Mouse (Mus musculus) lung, embryonic 15.5 days (tissue): Measurements from ENCODE around the gene Sh3bp5. TPM values are rescaled to one million over a fixed set of nuclear protein-coding genes. Genes with fewer than 3 reads are reported as not detected.

Experiments used
- ATAC-seq: fragments of 200-750 bp; cut with Nextera tagmentation; 2 replicates; pipeline ENCODE4 v1.8.0; 2017; ENCODE audit warnings: moderate number of reproducible peaks, borderline replicate concordance; ENCODE audit not compliant: low FRiP score, low TSS enrichment; ENCODE audit errors: extremely low read depth
- H3K27ac ChIP-seq: fragments of 300-500 bp; sonication (generic); 2 replicates; pipeline ENCODE4 v1.5.1; 2015; ENCODE audit warnings: moderate library complexity, mild to moderate bottlenecking, inconsistent platforms
- H3K27me3 ChIP-seq: fragments of 300-500 bp; sonication (generic); 2 replicates; pipeline ENCODE4 v1.6.1; 2015; ENCODE audit warnings: inconsistent platforms
- H3K36me3 ChIP-seq: fragments of 300-500 bp; sonication (generic); 2 replicates; pipeline ENCODE4 v1.6.1; 2015; ENCODE audit warnings: inconsistent platforms
- H3K4me1 ChIP-seq: fragments of 300-500 bp; sonication (generic); 2 replicates; pipeline ENCODE4 v1.6.1; 2015; ENCODE audit warnings: inconsistent platforms
- H3K4me2 ChIP-seq: fragments of 300-500 bp; sonication (generic); 2 replicates; pipeline ENCODE4 v1.6.1; 2015; ENCODE audit warnings: inconsistent platforms, mild to moderate bottlenecking, moderate library complexity
- H3K4me3 ChIP-seq: fragments of 300-500 bp; sonication (generic); 2 replicates; pipeline ENCODE4 v1.5.1; 2015; ENCODE audit warnings: mild to moderate bottlenecking, inconsistent platforms
- H3K9ac ChIP-seq: fragments of 300-500 bp; sonication (generic); 2 replicates; pipeline ENCODE4 v1.6.1; 2015; ENCODE audit warnings: inconsistent platforms
- H3K9me3 ChIP-seq: fragments of 300-500 bp; sonication (generic); 2 replicates; pipeline ENCODE4 v1.6.1; 2016; ENCODE audit warnings: inconsistent platforms
- WGBS: fragments of 180-500 bp; shearing (Covaris S2); methylation state at CpG from one replicate; pipeline ENCODE4 v1.1.7; 2015; 5-methylcytosine and 5-hydroxymethylcytosine counted together
- polyA plus RNA-seq: library from polyadenylated mRNA; unstranded; fragments of >200 nt; fragmentation: Nextera tagmentation; extraction: Ambion mirVana; gene quantifications from 2 replicates; pipeline ENCODE4 v1.2.1, GENCODE M21; 2015

The Sh3bp5 gene
- polyA plus RNA-seq, 1 experiment from 2014 or later, result 26.4 TPM

DNA sequence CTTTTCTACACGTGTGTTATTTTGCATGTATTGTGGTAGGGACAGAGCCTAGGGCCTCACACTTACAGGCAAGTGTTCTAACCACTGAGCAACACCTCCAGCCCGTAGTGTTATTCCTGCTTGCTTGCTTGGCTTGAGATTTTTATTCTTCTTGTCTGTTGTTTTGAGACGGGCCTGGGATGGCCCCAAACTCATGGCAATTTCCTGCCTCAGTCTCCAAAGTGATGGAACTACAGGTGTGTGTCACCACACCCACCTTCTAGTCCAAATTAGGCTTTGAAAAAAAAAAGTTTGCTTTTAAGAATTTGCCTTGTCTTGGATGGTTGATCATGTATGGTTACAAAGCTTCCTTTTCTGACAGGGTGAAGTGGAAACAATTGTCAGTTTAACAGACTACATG is 19.5 kb downstream of the Sh3bp5 start:
- no peak overlapping the region for H3K4me2 ChIP-seq
- no peak overlapping the region for H3K27ac ChIP-seq
- H3K27me3 ChIP-seq, result peaks cover 83% of the 10 kb centered on the region
- no peak overlapping the region for H3K9ac ChIP-seq
- ATAC-seq, result no peak
- no peaks in the 10 kb centered on the region for H3K36me3 ChIP-seq
- H3K9me3 ChIP-seq, result no peaks in the 10 kb centered on the region
- no peak overlapping the region for H3K4me3 ChIP-seq
- H3K4me1 ChIP-seq, result peaks cover 38% of the 10 kb centered on the region
- WGBS, result 76% methylated on average over 3 of the region's 3 CpGs

DNA sequence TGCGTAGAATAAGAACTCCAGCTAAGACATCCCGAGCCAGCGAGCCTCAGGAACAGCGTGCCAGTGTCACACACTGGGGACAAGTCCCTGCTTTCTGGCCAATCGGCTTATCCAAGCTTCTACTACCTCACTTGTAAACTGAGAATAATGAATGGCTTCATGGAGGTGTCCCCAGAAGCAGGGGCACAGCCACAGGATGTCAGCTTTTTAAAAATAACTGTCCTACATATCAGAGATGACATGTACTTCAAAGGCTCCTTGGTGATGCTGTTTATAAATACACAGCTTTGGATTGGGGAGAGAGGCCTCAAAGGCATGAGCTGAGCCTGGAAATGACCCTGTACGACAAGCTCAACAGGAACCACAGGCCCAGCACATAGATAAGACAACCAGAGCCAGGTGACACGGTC is 20.9 kb downstream of the Sh3bp5 start:
- Histone ChIP-seq H3K27me3 (peaks cover 84% of the 10 kb centered on the region), H3K4me2 (no peak overlapping the region)
- ATAC-seq, result no peak

DNA sequence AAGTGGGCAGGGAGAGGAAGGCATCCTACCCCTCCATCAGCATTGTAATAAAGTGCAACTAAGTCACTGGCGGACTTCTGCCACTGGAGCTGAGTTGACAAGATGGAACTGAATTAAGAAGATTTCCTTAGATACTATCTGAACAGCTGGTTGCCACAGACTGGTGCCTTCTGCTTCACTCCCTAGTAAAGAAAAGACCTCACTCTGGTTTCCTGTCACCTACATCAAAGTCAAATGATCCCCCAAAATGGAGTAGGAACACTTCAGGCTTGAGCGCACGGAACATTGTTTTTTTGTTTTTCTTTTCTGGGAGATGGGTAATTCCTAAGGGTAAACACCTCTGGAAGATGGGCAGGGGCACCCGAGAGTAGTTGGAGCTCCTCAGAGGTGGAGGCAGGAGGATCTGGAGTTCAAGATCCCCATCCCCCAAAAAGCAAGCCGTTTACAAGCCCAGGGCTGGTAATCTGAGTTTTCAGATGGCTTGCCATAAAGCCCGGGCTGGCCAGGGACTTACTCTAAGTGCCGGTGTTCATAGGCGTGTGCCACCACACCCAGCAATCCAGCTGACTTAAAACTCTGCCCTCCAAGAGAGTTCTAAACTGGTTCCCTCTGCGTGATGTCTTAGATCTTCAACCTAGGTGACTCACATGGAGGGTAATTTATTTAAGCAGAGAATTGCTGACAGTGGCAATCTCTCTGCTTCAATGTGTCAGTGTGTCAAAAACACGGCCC is 21.5 kb downstream of the Sh3bp5 start:
- Histone ChIP-seq H3K27ac (no peak overlapping the region), H3K36me3 (no peaks in the 10 kb centered on the region), H3K4me3 (no peak overlapping the region), H3K9me3 (no peaks in the 10 kb centered on the region), H3K4me2 (no peak overlapping the region), H3K4me1 (peaks cover 39% of the 10 kb centered on the region), H3K9ac (no peak overlapping the region), H3K27me3 (peaks cover 85% of the 10 kb centered on the region)
- 58% methylated on average over 10 of the region's 10 CpGs for WGBS
- ATAC-seq, result no peak

More for the DNA sequence above, 20.9 kb downstream of the Sh3bp5 start:
- H3K9ac ChIP-seq, result no peak overlapping the region
- H3K9me3 ChIP-seq, result no peaks in the 10 kb centered on the region
- H3K36me3 ChIP-seq, result no peaks in the 10 kb centered on the region
- peaks cover 39% of the 10 kb centered on the region for H3K4me1 ChIP-seq
- no peak overlapping the region for H3K27ac ChIP-seq
- H3K4me3 ChIP-seq, result no peak overlapping the region
- 31% methylated on average over 7 of the region's 7 CpGs for WGBS

DNA sequence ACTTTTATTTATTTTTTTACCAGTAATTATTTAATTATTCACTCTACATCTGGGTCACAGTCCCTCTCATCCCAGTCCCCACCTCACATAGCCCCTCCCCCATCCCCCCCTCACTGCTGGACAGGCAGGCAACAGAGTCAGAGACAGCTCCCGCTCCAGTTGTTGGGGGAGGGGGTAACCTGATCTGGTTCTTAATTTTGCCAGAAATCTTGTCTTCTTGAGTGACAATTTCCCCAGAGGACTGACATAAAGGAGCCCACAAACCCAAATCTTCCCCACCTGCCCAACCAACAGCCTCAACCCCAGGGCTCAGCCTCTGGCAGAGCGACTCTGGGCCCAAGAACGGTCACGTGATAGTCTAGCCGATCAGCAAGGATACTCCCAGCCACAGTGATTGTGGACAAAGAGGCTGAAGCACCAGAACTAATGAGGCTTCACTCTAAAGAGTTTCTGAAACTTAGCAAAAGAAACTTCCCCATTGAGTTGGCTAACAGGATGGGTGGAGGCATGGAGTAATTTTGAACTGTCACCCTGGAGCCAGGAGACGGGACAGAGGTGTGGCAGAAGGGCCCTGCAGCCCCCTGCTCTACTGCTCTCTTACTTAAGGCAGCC is 22.3 kb downstream of the Sh3bp5 start:
- 54% methylated on average over 6 of the region's 6 CpGs for WGBS
- Histone ChIP-seq H3K4me2 (no peak overlapping the region), H3K4me3 (no peak overlapping the region), H3K36me3 (no peaks in the 10 kb centered on the region), H3K9me3 (no peaks in the 10 kb centered on the region), H3K9ac (no peak overlapping the region), H3K4me1 (peaks cover 42% of the 10 kb centered on the region), H3K27me3 (peaks cover 85% of the 10 kb centered on the region), H3K27ac (no peak overlapping the region)
- ATAC-seq, result no peak

DNA sequence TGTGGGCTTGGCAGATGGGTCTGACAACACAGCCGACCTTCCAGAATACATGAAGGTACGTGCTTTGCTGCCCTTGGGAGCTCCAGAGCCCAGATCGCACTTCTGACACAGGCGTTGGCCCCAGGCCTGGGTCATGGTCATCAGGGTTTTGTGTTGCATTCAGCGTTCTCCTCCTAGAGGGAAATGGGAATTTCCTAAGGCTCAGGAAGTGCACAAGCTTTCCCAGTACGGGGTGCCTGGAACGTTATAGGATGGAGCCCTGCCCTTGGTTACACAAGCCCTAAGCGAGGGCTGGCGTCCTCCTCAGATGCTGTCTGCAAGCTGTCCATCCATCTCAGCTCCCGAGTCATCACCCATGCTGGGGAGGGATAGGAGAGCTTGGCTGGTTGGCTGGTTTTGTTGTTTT is 23.2 kb downstream of the Sh3bp5 start:
- H3K4me2 ChIP-seq, result no peak overlapping the region
- no peak for ATAC-seq
- peaks cover 84% of the 10 kb centered on the region for H3K27me3 ChIP-seq
- peaks cover 49% of the 10 kb centered on the region for H3K4me1 ChIP-seq
- no peak overlapping the region for H3K27ac ChIP-seq
- no peaks in the 10 kb centered on the region for H3K36me3 ChIP-seq
- H3K4me3 ChIP-seq, result no peak overlapping the region
- 65% methylated on average over 10 of the region's 10 CpGs for WGBS
- H3K9me3 ChIP-seq, result no peaks in the 10 kb centered on the region
- no peak overlapping the region for H3K9ac ChIP-seq

DNA sequence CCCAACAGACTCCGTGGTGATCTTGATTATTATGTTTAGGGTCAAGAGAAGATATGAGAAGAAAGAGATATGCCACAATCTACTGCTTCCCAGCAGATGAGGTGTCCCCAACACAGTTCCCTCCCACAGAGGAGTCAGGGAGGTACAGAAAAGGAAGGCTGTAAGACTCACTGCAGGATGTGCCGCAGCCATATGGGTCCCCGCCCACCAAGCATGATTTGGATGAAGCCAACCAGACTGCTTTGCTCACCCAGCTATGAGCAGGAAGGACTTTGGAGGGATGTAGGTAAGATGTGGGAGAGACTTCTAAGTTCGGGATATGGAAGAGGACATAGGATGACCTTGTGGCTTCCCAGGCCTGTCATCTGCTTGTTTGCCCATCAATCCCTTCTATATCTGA is 25.1 kb downstream of the Sh3bp5 start:
- peaks cover 96% of the 10 kb centered on the region for H3K27me3 ChIP-seq
- H3K4me3 ChIP-seq, result no peak overlapping the region
- H3K27ac ChIP-seq, result 0 out of 2 replicates have a peak overlapping the region, but pooled peaks have one; percentile 11
- H3K4me1 ChIP-seq, result peaks cover 48% of the 10 kb centered on the region
- no peak overlapping the region for H3K4me2 ChIP-seq
- 62% methylated on average over 4 of the region's 4 CpGs for WGBS
- H3K9ac ChIP-seq, result no peak overlapping the region
- no peaks in the 10 kb centered on the region for H3K9me3 ChIP-seq
- no peaks in the 10 kb centered on the region for H3K36me3 ChIP-seq
- no peak for ATAC-seq

DNA sequence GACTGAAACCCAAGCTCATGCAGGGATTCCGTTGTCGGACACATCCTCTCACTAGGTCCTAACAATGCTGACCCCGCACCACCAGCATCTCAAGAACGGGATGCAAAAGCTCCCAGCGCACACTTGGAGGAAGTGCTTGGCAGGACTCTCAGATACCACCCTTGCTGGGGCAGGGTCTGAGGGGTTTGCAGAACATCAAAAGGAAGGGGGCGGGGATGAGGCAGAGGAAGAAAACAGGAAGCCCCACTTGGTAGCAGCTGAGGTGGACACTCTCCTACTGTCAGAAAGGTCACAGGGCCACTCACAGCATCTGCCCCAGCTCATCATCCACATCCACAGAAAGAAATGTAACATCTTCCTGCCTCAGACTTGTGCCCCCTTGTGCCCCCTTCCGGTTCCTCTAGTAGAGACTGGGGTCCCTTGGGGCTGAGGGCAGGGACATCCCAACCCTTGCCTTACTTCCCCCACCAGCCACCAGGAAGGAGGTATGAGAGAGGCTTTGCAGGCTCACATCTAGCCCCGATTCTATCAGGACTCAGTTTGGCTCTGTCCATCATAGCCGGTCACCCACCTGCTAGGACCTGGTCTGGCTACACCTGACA is 25.7 kb downstream of the Sh3bp5 start:
- H3K27ac ChIP-seq, result 0 out of 2 replicates have a peak overlapping the region, but pooled peaks have one; percentile 11
- peaks cover 43% of the 10 kb centered on the region for H3K4me1 ChIP-seq
- no peak for ATAC-seq
- H3K9ac ChIP-seq, result no peak overlapping the region
- WGBS, result 76% methylated on average over 9 of the region's 9 CpGs
- H3K4me2 ChIP-seq, result no peak overlapping the region
- no peak overlapping the region for H3K4me3 ChIP-seq
- peaks cover 91% of the 10 kb centered on the region for H3K27me3 ChIP-seq
- no peaks in the 10 kb centered on the region for H3K36me3 ChIP-seq
- no peaks in the 10 kb centered on the region for H3K9me3 ChIP-seq

DNA sequence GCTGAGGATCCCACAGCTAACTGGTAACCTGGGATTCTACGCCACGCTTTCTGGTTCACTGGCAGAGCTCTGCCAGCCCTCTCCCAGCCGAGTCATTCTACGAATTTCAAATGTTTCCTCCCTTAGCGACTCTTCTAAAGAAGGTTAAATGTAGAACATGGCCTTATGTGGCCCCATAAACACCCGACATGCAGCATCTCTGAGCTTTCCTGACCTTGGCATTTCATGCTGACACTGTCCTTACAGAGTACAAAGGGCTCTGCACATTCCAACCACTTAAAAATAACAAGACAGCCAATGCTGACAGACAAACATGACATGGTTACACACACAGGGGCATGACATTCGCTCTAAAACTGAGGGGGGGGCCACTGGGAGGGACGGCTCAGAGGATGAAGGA is 27.2 kb downstream of the Sh3bp5 start:
- Histone ChIP-seq H3K4me1 (peaks cover 34% of the 10 kb centered on the region), H3K36me3 (no peaks in the 10 kb centered on the region), H3K9ac (no peak overlapping the region), H3K27ac (no peak overlapping the region), H3K9me3 (no peaks in the 10 kb centered on the region), H3K27me3 (peaks cover 75% of the 10 kb centered on the region), H3K4me3 (no peak overlapping the region), H3K4me2 (no peak overlapping the region)
- 57% methylated on average over 8 of the region's 8 CpGs for WGBS
- no peak for ATAC-seq

DNA sequence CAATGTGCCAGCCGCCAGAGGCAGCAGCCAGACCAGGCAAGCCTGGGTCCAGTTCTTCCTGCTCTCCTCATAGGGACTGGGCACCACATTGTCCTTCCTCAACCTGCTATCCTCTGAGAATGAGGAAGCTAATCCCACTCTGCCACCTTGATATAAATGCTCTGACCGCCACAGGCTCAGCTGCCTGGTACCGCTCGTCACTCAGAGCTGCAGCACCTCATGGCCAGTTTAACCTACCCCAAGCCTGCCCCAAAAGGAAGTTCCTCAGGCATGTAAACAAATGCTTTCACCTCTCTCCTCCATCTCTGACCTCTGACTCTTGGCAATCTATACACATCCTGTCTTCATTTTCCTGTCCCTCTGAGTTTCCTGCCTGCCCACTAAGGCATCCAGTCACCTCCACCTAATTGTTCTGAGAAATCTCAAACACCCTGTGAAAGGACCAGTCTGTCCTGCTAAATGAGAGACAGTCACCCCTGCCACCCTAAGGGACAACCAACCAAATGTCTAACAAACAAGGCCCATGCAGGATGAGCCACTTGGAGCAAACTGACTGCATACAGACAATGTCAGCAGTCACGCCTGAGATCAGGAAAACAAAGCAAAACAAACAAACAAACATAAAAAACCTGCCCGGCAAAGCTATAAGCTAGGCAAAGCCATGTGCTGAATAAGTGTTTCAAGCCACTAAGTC is 27.8 kb downstream of the Sh3bp5 start:
- H3K4me1 ChIP-seq, result peaks cover 33% of the 10 kb centered on the region
- H3K27me3 ChIP-seq, result peaks cover 69% of the 10 kb centered on the region
- H3K36me3 ChIP-seq, result no peaks in the 10 kb centered on the region
- 50% methylated on average over 6 of the region's 6 CpGs for whole genome bisulfite sequencing
- no peaks in the 10 kb centered on the region for H3K9me3 ChIP-seq
- no peak overlapping the region for H3K4me3 ChIP-seq
- peak overlapping the region; percentile 54; the same call in 1 of the 2 replicates for H3K27ac ChIP-seq
- no peak overlapping the region for H3K9ac ChIP-seq
- ATAC-seq, result no peak
- H3K4me2 ChIP-seq, result no peak overlapping the region

DNA sequence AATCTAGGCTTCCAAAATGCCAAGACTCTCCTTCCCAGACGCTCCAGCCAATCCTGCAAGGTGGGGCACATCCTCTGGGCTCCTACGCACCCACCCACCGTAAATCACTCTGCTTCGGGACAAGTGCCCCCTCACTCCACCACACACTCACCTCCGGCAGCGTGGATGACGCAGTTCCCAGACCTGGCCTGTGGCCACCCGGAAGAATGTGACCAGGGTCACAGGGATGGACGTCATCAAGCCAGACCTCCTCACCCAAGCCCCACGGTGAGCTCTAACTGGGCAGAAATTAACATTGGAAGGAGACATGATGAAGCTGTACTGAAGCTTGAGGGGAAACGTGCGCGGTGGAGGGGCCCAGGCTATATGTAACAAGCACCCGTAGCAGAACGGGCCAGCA is 28.7 kb downstream of the Sh3bp5 start:
- ATAC-seq, result no peak
- WGBS, result 61% methylated on average over 15 of the region's 15 CpGs
- no peak overlapping the region for H3K4me2 ChIP-seq
- no peak overlapping the region for H3K4me3 ChIP-seq
- peaks cover 61% of the 10 kb centered on the region for H3K27me3 ChIP-seq
- no peaks in the 10 kb centered on the region for H3K36me3 ChIP-seq
- no peak overlapping the region for H3K9ac ChIP-seq
- H3K9me3 ChIP-seq, result no peaks in the 10 kb centered on the region
- H3K4me1 ChIP-seq, result peaks cover 29% of the 10 kb centered on the region
- no peak overlapping the region for H3K27ac ChIP-seq

DNA sequence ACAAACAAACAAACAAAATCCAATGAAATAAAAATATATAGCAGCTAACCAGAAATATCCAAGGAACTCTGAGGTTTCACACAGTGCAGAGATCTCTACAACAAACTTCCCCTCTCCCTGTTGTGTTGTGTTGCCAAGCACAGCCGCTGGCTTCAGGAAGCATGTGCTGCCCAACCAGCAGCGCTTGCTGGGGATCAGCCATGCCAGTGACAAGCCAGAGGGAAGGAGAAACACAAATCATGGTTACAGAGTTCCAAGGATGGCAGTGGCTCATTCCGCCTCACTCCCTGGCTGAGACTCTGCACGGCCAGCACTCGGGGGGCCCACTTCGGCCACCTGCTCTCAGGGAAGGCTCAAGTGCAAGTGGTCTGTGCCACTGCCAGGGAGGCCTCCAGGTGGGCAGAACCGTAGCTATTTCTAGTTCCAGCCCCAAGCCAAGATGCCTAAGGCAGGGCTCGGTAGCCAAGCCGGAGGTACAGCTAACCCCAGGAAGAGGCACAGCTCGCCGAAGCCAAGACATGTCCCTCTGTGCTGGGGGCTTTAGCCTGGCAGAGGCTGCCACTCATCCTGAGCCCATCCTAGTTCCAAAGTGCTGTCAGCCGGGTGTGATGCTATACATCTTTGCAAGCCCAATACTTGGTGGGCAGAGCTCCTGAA is 29.6 kb downstream of the Sh3bp5 start:
- 85% methylated on average over 12 of the region's 12 CpGs for WGBS
- H3K4me1 ChIP-seq, result peaks cover 29% of the 10 kb centered on the region
- H3K4me2 ChIP-seq, result no peak overlapping the region
- H3K9ac ChIP-seq, result no peak overlapping the region
- peaks cover 51% of the 10 kb centered on the region for H3K27me3 ChIP-seq
- no peak overlapping the region for H3K4me3 ChIP-seq
- ATAC-seq, result no peak
- H3K9me3 ChIP-seq, result no peaks in the 10 kb centered on the region
- H3K27ac ChIP-seq, result no peak overlapping the region
- no peaks in the 10 kb centered on the region for H3K36me3 ChIP-seq
